Mouse (Mus musculus): Measurements from ENCODE around the gene Kif28.

- TF ChIP-seq GATA1 (IDR thresholded peaks at IDR 0.05; ENCODE audit: borderline replicate concordance, low read length) (no peak), FLI1 (IDR thresholded peaks at IDR 0.05; ENCODE audit: low read length) (no peak)
Measured at GRCm38 (mm10) chr1:179710739-179711138, 34.3 kb downstream of the Kif28 start.

Data from megakaryocyte, embryonic 14.5 days (primary cell).